Mouse (Mus musculus): ENCODE data around the gene Plekhg6.

The Plekhg6 gene

GRCm38 (mm10) chr6:125353221-125353620 lies 27.4 kb downstream of the Plekhg6 start:
- no peak for DNase-seq

GRCm38 (mm10) chr6:125352811-125353210 lies 27.8 kb downstream of the Plekhg6 start:
- no peak for DNase-seq

- no peak for DNase-seq
Observed at GRCm38 (mm10) chr6:125352046-125352384, 28.6 kb downstream of the Plekhg6 start.

GRCm38 (mm10) chr6:125351368-125352045 lies 29.1 kb downstream of the Plekhg6 start:
- no peak for DNase-seq

- no peak for DNase-seq
Observed at GRCm38 (mm10) chr6:125350995-125351324, 29.6 kb downstream of the Plekhg6 start.

- DNase-seq: no peak
Observed at GRCm38 (mm10) chr6:125350231-125350994, 30.2 kb downstream of the Plekhg6 start.

GRCm38 (mm10) chr6:125349575-125350230 lies 30.9 kb downstream of the Plekhg6 start:
- peak; percentile 61 for DNase-seq

GRCm38 (mm10) chr6:125348721-125349574 lies 31.6 kb downstream of the Plekhg6 start, which contains the start of gene Tnfrsf1a:
Gene Tnfrsf1a (plus strand): TSS chr6:125349362.
- DNase-seq: no peak

- no peak for DNase-seq
Observed at GRCm38 (mm10) chr6:125346029-125346428, 34.6 kb downstream of the Plekhg6 start.

- no peak for DNase-seq
Observed at GRCm38 (mm10) chr6:125345625-125346024, 35.0 kb downstream of the Plekhg6 start.

- DNase-seq: no peak
Observed at GRCm38 (mm10) chr6:125344866-125345265, 35.7 kb downstream of the Plekhg6 start.

GRCm38 (mm10) chr6:125344084-125344483 lies 36.5 kb downstream of the Plekhg6 start:
- DNase-seq: no peak

GRCm38 (mm10) chr6:125342198-125342597 lies 38.4 kb downstream of the Plekhg6 start:
- DNase-seq: no peak

GRCm38 (mm10) chr6:125340244-125340643 lies 40.3 kb downstream of the Plekhg6 start:
- DNase-seq: no peak

- DNase-seq: no peak
Observed at GRCm38 (mm10) chr6:125338791-125339660, 41.6 kb downstream of the Plekhg6 start.

- DNase-seq: no peak
Observed at GRCm38 (mm10) chr6:125334356-125334755, 46.2 kb downstream of the Plekhg6 start.

GRCm38 (mm10) chr6:125333112-125333899 lies 47.3 kb downstream of the Plekhg6 start:
- no peak for DNase-seq

- peak; percentile 85 for DNase-seq
Observed at GRCm38 (mm10) chr6:125330626-125331326, 49.8 kb downstream of the Plekhg6 start.

- DNase-seq: no peak
Observed at GRCm38 (mm10) chr6:125328243-125328642, 52.4 kb downstream of the Plekhg6 start.

GRCm38 (mm10) chr6:125325337-125325736 lies 55.3 kb downstream of the Plekhg6 start:
- DNase-seq: no peak

Measured in liver (tissue).